Mouse (Mus musculus) embryonic fibroblast, embryonic 13.5 days (primary cell): ENCODE data around the gene Asb18.

Experiments
- CTCF ChIP-seq: IDR thresholded peaks from 2 replicates; pipeline ENCODE4 v1.5.1; 2011; ENCODE audit warnings: mild to moderate bottlenecking, control low read depth, low read length, moderate library complexity, borderline replicate concordance; ENCODE audit not compliant: insufficient read depth
- POLR2A ChIP-seq: IDR thresholded peaks from 2 replicates; pipeline ENCODE4 v1.6.1; 2011; ENCODE audit warnings: low read depth, mild to moderate bottlenecking, control low read depth, low read length, moderate library complexity

GRCm38 (mm10) chr1:89909796-89910195 is 104.7 kb downstream of the Asb18 start:
- TF ChIP-seq POLR2A (no peak), CTCF (no peak)
